Mouse (Mus musculus): ENCODE measurements around the gene Magi1. TPM values are rescaled to one million over a fixed set of nuclear protein-coding genes. Genes with fewer than 3 reads are reported as not detected.

Gene Magi1
- total and polyA plus RNA-seq, 3 experiments, result 4.1 to 16.5 (median 14.0) TPM

DNA sequence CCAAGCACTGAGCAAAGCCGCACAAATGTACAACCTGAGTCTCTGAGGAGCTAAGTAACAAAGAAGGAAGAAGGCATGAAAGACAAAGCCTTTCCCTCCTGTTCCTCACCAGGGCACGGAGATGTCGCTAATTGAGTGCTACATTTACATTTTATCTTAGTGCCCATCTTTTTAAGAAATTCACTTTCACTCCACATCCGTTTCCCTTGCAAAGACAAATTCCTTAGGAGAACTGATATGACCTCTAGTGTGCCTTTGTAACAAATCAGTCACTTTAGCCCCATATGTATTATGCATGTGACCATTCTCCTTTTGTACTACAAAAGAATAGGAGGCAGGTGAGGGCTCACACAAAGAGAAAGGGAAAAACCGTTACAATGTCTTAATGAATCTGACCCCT, 360.4 kb downstream of the Magi1 start:
- H3K9ac ChIP-seq (ENCODE audit: low read depth, low read length), result no peak overlapping the region
- H3K4me1 ChIP-seq (ENCODE audit: control insufficient read depth, insufficient read depth, low read length), result no peaks in the 10 kb centered on the region
- intact Hi-C loops (cut with DNase I), result no loop called here
- H3K36me3 ChIP-seq (ENCODE audit: control insufficient read depth, insufficient read depth, low read length), result no peaks in the 10 kb centered on the region
- no peaks in the 10 kb centered on the region; the same call in 1 of the 2 replicates for H3K79me2 ChIP-seq (replicated peaks; ENCODE audit: control insufficient read depth, insufficient read depth, low read length)
- no peaks in the 10 kb centered on the region for H3K27me3 ChIP-seq (ENCODE audit: control insufficient read depth, insufficient read depth, low read length)
- no peak overlapping the region for H3K27ac ChIP-seq
- H3K4me3 ChIP-seq, result no peak overlapping the region
- DNase-seq, result no peak
- TF ChIP-seq CTCF (IDR thresholded peaks at IDR 0.05) (no peak), POLR2A (IDR thresholded peaks at IDR 0.05; ENCODE audit: insufficient read depth, low read depth, low read length) (no peak), EP300 (IDR thresholded peaks at IDR 0.05; ENCODE audit: insufficient read depth, low read depth, low read length) (no peak)
- 61% methylated on average over 5 of the region's 5 CpGs for WGBS

DNA sequence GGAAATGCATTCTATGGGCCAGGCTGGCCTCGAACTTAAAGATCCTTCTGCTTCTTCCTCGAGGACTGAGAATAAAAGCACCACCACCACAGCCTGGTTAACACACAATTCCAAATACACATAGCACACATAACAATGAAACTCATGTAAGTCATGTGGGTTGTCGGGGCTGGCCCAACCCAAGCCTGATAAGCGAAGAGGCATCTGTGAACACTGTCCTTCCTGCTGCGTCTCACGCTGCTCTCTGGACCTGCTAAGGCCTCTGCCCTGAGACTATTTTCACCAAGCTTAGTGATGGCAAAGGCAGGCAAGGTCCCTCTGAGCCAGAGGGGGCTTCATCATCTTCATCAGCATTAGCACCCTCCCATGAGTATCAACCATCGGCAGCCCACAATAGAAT, 360.8 kb downstream of the Magi1 start:
- WGBS, result 68% methylated on average over 7 of the region's 7 CpGs
- TF ChIP-seq EP300 (IDR thresholded peaks at IDR 0.05; ENCODE audit: insufficient read depth, low read depth, low read length), result no peak
- TF ChIP-seq POLR2A (IDR thresholded peaks at IDR 0.05; ENCODE audit: insufficient read depth, low read depth, low read length), result no peak
- no peak for TF ChIP-seq CTCF (IDR thresholded peaks at IDR 0.05)
- Histone ChIP-seq H3K9ac (ENCODE audit: low read depth, low read length) (no peak overlapping the region), H3K27ac (no peak overlapping the region), H3K36me3 (ENCODE audit: control insufficient read depth, insufficient read depth, low read length) (no peaks in the 10 kb centered on the region), H3K79me2 (replicated peaks; ENCODE audit: control insufficient read depth, insufficient read depth, low read length) (no peaks in the 10 kb centered on the region; the same call in 1 of the 2 replicates), H3K4me1 (ENCODE audit: control insufficient read depth, insufficient read depth, low read length) (no peaks in the 10 kb centered on the region), H3K4me3 (no peak overlapping the region), H3K27me3 (ENCODE audit: control insufficient read depth, insufficient read depth, low read length) (no peaks in the 10 kb centered on the region)
- DNase-seq, result no peak
- intact Hi-C loops (cut with DNase I), result no loop called here

DNA sequence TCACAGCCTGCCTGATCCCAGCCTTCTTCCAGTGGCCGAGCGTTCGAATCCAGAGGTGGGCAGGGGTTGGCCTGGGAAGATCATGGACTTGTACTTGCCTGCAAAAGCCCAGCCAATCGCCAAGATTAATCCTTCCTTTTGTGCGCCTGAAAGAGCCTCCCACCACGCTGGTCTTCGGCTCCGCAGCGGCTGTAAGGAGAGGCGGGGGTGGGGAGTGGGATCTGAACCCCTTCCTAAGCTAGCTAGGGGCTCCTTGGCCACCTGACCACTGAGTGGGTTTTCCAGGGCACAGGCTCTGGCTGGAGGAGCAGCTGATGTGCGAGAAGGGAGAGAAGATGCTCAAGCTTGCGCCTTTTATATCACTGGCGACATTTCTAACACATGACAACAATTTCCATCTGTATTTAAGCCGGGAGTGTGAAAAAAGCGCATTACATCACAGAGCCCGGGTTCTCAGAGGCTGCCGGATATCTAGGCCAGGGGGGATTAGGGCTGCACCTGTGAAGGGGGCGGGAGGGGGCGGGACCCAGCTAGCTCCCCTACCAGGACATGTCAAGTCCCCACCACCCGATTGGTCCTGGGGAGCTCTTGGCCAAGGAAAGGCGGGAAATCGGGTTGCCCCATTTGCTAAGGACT, 370.4 kb downstream of the Magi1 start:
- Histone ChIP-seq H3K79me2 (replicated peaks; ENCODE audit: control insufficient read depth, insufficient read depth, low read length) (no peaks in the 10 kb centered on the region), H3K4me1 (ENCODE audit: control insufficient read depth, insufficient read depth, low read length) (no peaks in the 10 kb centered on the region), H3K27me3 (ENCODE audit: control insufficient read depth, insufficient read depth, low read length) (no peaks in the 10 kb centered on the region), H3K9ac (ENCODE audit: low read depth, low read length) (no peak overlapping the region), H3K36me3 (ENCODE audit: control insufficient read depth, insufficient read depth, low read length) (no peaks in the 10 kb centered on the region), H3K4me3 (no peak overlapping the region), H3K27ac (no peak overlapping the region)
- TF ChIP-seq CTCF (IDR thresholded peaks at IDR 0.05) (no peak), EP300 (IDR thresholded peaks at IDR 0.05; ENCODE audit: insufficient read depth, low read depth, low read length) (no peak), POLR2A (IDR thresholded peaks at IDR 0.05; ENCODE audit: insufficient read depth, low read depth, low read length) (no peak)
- WGBS, result 21% methylated on average over 22 of the region's 22 CpGs
- intact Hi-C loops (cut with DNase I), result no loop called here
- no peak for DNase-seq

DNA sequence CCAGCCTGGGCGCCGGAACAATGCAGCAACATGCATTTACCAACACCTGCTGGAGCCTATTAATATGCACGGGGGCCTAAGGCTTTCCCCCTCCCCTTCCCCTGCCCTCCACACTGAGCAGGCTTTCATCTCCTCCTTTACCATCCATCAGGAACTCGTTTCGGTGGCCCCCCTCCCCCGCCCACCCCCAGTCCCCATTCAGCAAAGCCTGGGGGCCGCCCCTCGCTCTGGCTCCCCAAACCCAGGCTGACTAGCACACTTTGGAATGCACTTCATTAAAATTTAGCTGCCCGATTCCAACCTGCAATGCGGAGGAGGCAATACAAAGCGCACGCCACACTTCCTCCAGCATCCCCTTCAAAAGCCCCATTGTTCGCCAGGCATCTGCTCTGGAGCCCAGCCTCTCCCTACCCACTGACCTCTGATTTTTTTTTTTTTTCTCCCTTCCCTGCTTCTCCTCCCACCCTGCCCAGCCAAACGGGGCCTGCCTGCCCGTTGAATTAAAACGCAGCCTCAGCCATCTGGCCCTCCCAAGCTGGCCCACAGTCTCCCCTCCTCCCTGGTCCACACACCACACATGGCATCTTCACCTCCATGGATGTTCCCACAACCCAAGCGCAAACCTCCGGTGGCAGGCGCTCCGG, 371.0 kb downstream of the Magi1 start:
- intact Hi-C loops (cut with DNase I), result no loop called here
- no peak overlapping the region for H3K4me3 ChIP-seq
- no peaks in the 10 kb centered on the region for H3K79me2 ChIP-seq (replicated peaks; ENCODE audit: control insufficient read depth, insufficient read depth, low read length)
- no peaks in the 10 kb centered on the region for H3K4me1 ChIP-seq (ENCODE audit: control insufficient read depth, insufficient read depth, low read length)
- TF ChIP-seq EP300 (IDR thresholded peaks at IDR 0.05; ENCODE audit: insufficient read depth, low read depth, low read length), result no peak
- TF ChIP-seq POLR2A (IDR thresholded peaks at IDR 0.05; ENCODE audit: insufficient read depth, low read depth, low read length), result no peak
- TF ChIP-seq CTCF (IDR thresholded peaks at IDR 0.05), result no peak
- no peak for DNase-seq
- H3K9ac ChIP-seq (ENCODE audit: low read depth, low read length), result no peak overlapping the region
- no peaks in the 10 kb centered on the region for H3K27me3 ChIP-seq (ENCODE audit: control insufficient read depth, insufficient read depth, low read length)
- 15% methylated on average over 20 of the region's 20 CpGs for WGBS
- no peaks in the 10 kb centered on the region for H3K36me3 ChIP-seq (ENCODE audit: control insufficient read depth, insufficient read depth, low read length)
- no peak overlapping the region for H3K27ac ChIP-seq

DNA sequence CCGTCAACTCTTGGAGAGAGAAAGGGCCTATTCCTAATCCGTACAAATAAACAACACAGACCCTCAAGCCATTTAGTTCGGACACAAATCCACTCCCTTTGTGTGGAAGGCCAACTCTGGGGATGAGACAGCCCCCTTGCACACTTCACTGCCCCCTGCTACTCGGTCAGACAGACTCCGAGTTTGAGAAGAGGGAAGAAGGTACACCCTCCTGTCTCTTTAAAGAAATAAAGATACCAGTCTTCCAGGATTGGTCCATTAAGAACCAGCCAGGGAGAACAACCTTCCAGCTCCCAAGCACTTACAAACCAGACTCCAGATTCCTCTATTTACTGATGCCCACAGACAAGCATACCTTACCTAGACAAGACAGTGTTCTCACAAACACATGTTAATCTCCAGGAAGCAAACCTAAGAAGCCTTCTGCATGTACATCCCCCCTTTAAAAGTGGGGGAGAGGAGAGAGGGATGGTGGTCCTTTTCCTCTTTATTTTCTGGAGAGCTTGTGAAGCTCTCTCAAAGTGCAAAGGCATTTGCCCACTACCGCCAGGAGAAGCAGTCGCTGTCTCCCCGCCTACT, 371.6 kb downstream of the Magi1 start:
- no peaks in the 10 kb centered on the region for H3K27me3 ChIP-seq (ENCODE audit: control insufficient read depth, insufficient read depth, low read length)
- intact Hi-C loops (cut with DNase I), result no loop called here
- TF ChIP-seq POLR2A (IDR thresholded peaks at IDR 0.05; ENCODE audit: insufficient read depth, low read depth, low read length) (no peak), CTCF (IDR thresholded peaks at IDR 0.05) (no peak), EP300 (IDR thresholded peaks at IDR 0.05; ENCODE audit: insufficient read depth, low read depth, low read length) (no peak)
- no peaks in the 10 kb centered on the region for H3K79me2 ChIP-seq (replicated peaks; ENCODE audit: control insufficient read depth, insufficient read depth, low read length)
- no peaks in the 10 kb centered on the region for H3K36me3 ChIP-seq (ENCODE audit: control insufficient read depth, insufficient read depth, low read length)
- DNase-seq, result no peak
- H3K4me1 ChIP-seq (ENCODE audit: control insufficient read depth, insufficient read depth, low read length), result no peaks in the 10 kb centered on the region
- no peak overlapping the region for H3K27ac ChIP-seq
- no peak overlapping the region for H3K9ac ChIP-seq (ENCODE audit: low read depth, low read length)
- no peak overlapping the region for H3K4me3 ChIP-seq
- WGBS, result 68% methylated on average over 8 of the region's 8 CpGs

DNA sequence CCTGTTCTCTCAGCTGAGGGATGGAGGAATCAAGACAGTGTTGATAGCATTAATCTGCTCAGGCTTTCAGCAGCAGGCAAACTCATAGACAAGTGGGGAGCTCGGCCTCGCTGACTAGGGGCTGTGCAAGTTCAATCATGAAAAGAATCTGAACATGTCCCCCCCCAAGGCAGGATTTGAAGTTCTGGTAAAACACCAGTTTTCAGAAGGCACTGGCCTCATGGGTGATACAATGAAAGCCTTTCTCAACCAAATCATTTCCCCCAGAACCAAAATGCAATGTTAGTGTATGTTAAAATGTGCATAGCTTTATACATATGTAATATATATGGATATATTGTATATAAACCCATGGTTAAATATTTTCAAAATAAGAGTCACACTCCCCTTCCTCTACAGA, 372.3 kb downstream of the Magi1 start:
- TF ChIP-seq POLR2A (IDR thresholded peaks at IDR 0.05; ENCODE audit: insufficient read depth, low read depth, low read length), result no peak
- no peak for TF ChIP-seq EP300 (IDR thresholded peaks at IDR 0.05; ENCODE audit: insufficient read depth, low read depth, low read length)
- no peak for TF ChIP-seq CTCF (IDR thresholded peaks at IDR 0.05)
- no peaks in the 10 kb centered on the region for H3K4me1 ChIP-seq (ENCODE audit: control insufficient read depth, insufficient read depth, low read length)
- H3K27ac ChIP-seq, result no peak overlapping the region
- H3K4me3 ChIP-seq, result no peak overlapping the region
- DNase-seq, result no peak
- no peaks in the 10 kb centered on the region for H3K27me3 ChIP-seq (ENCODE audit: control insufficient read depth, insufficient read depth, low read length)
- H3K79me2 ChIP-seq (replicated peaks; ENCODE audit: control insufficient read depth, insufficient read depth, low read length), result no peaks in the 10 kb centered on the region
- 82% methylated on average over 2 of the region's 2 CpGs for WGBS
- H3K9ac ChIP-seq (ENCODE audit: low read depth, low read length), result no peak overlapping the region
- H3K36me3 ChIP-seq (ENCODE audit: control insufficient read depth, insufficient read depth, low read length), result no peaks in the 10 kb centered on the region
- intact Hi-C loops (cut with DNase I), result no loop called here
